Mouse (Mus musculus) midbrain, embryonic 11.5 days (tissue): Measurements from ENCODE around the gene Unc5b. TPM values are rescaled to one million over a fixed set of nuclear protein-coding genes. Genes with fewer than 3 reads are reported as not detected.
"Not testable (repeated sequence)": the region's sequence is repeated elsewhere in the genome, so short reads cannot be mapped to it uniquely, and the experiment has no call there.

Source experiments
- ATAC-seq: fragments of 200-750 bp; cut with Nextera tagmentation; 2 replicates; pipeline ENCODE4 v1.8.0; 2017; ENCODE audit warnings: moderate TSS enrichment, moderate library complexity; ENCODE audit not compliant: low FRiP score
- DNase-seq: peaks from one replicate; pipeline ENCODE4 v3.0.0; 2015; ENCODE audit warnings: low spot score; ENCODE audit errors: missing footprints
- H3K27ac ChIP-seq: fragments of 300-500 bp; sonication (generic); 2 replicates; pipeline ENCODE4 v1.5.1; 2014; ENCODE audit warnings: low read depth, low read length
- H3K27me3 ChIP-seq: fragments of 300-500 bp; sonication (generic); 2 replicates; pipeline ENCODE4 v1.6.1; 2014; ENCODE audit warnings: mild to moderate bottlenecking, low read length, moderate library complexity, mixed read lengths; ENCODE audit not compliant: control insufficient read depth, insufficient read depth
- H3K36me3 ChIP-seq: fragments of 300-500 bp; sonication (generic); 2 replicates; pipeline ENCODE4 v1.6.1; 2014; ENCODE audit warnings: mild to moderate bottlenecking, low read length, moderate library complexity, mixed read lengths; ENCODE audit not compliant: control insufficient read depth, insufficient read depth
- H3K4me1 ChIP-seq: fragments of 300-500 bp; sonication (generic); 2 replicates; pipeline ENCODE4 v1.6.1; 2014; ENCODE audit warnings: low read length; ENCODE audit not compliant: control insufficient read depth, insufficient read depth
- H3K4me2 ChIP-seq: fragments of 300-500 bp; sonication (generic); 2 replicates; pipeline ENCODE4 v1.6.1; 2014; ENCODE audit warnings: mild to moderate bottlenecking, moderate library complexity
- H3K4me3 ChIP-seq: fragments of 300-500 bp; sonication (generic); 2 replicates; pipeline ENCODE4 v1.5.1; 2014; ENCODE audit warnings: low read depth, low read length
- H3K9ac ChIP-seq: fragments of 300-500 bp; sonication (generic); 2 replicates; pipeline ENCODE4 v1.6.1; 2014; ENCODE audit warnings: low read length
- H3K9me3 ChIP-seq: fragments of 300-500 bp; sonication (generic); 2 replicates; pipeline ENCODE4 v1.6.1; 2016; ENCODE audit warnings: low read length; ENCODE audit not compliant: control insufficient read depth
- WGBS: fragments of 180-500 bp; shearing (Covaris S2); extraction: QIAGEN DNeasy Blood & Tissue Kit; methylation state at CpG from one replicate; pipeline ENCODE4 v1.1.7; 2014; 5-methylcytosine and 5-hydroxymethylcytosine counted together
- polyA plus RNA-seq: library from polyadenylated mRNA; unstranded; fragments of >200 nt; fragmentation: Nextera tagmentation; extraction: Ambion mirVana; gene quantifications from 2 replicates; pipeline ENCODE4 v1.2.1, GENCODE M21; 2014

The Unc5b gene
- polyA plus RNA-seq, 1 experiment from 2014 or later = 3.5 TPM

DNA sequence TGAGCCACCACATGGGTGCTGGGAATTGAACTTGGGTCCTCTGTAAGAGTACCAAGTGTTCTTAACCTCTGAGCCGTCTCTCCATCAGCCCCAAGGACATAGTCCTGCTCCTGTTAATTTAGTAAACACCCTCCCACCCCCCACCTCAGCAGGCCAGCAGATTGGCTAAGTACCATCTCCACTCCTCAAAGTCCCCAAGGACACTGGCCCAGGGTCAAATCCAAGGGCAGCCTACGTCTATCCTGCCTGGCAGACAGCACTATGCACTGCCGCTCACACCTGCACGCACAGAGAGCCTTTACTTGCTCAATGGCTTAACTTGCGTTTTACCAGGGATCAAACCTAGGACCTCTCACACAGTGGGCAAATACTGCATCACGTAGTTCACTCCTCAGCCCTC, 88.4 kb downstream of the Unc5b start:
- Histone ChIP-seq H3K4me1 (no peaks in the 10 kb centered on the region), H3K36me3 (no peaks in the 10 kb centered on the region), H3K4me3 (no peak overlapping the region), H3K4me2 (no peak overlapping the region), H3K27me3 (no peaks in the 10 kb centered on the region), H3K9me3 (no peaks in the 10 kb centered on the region), H3K27ac (no peak overlapping the region), H3K9ac (no peak overlapping the region)
- 80% methylated on average over 6 of the region's 6 CpGs for WGBS
- ATAC-seq (no peak), DNase-seq (no peak)

GRCm38 (mm10) chr10:60742296-60742695, 89.1 kb downstream of the Unc5b start:
- H3K27ac ChIP-seq, H3K4me1 ChIP-seq, H3K36me3 ChIP-seq, H3K4me3 ChIP-seq, DNase-seq, ATAC-seq, H3K9ac ChIP-seq, H3K4me2 ChIP-seq, H3K27me3 ChIP-seq, H3K9me3 ChIP-seq: not testable (repeated sequence)
- 70% methylated on average over 1 of the region's 1 CpGs for WGBS

GRCm38 (mm10) chr10:60741435-60741834, 89.9 kb downstream of the Unc5b start:
- H3K9me3 ChIP-seq = no peaks in the 10 kb centered on the region
- H3K4me3 ChIP-seq = no peak overlapping the region
- WGBS = 78% methylated on average over 7 of the region's 7 CpGs
- no peaks in the 10 kb centered on the region for H3K4me1 ChIP-seq
- ATAC-seq = no peak
- H3K27ac ChIP-seq = no peak overlapping the region
- H3K27me3 ChIP-seq = no peaks in the 10 kb centered on the region
- H3K36me3 ChIP-seq = no peaks in the 10 kb centered on the region
- no peak overlapping the region for H3K9ac ChIP-seq
- no peak for DNase-seq
- H3K4me2 ChIP-seq = no peak overlapping the region

- H3K36me3 ChIP-seq = no peaks in the 10 kb centered on the region
- no peak overlapping the region for H3K4me3 ChIP-seq
- no peak for DNase-seq
- H3K4me1 ChIP-seq = no peaks in the 10 kb centered on the region
- no peak for ATAC-seq
- 92% methylated on average over 4 of the region's 4 CpGs for WGBS
- no peaks in the 10 kb centered on the region for H3K9me3 ChIP-seq
- H3K4me2 ChIP-seq = no peak overlapping the region
- no peaks in the 10 kb centered on the region for H3K27me3 ChIP-seq
- no peak overlapping the region for H3K27ac ChIP-seq
- H3K9ac ChIP-seq = no peak overlapping the region
Measured at GRCm38 (mm10) chr10:60739619-60740363, 91.6 kb downstream of the Unc5b start.

GRCm38 (mm10) chr10:60737886-60738640, 93.3 kb downstream of the Unc5b start:
- DNase-seq (no peak), ATAC-seq (no peak)
- Histone ChIP-seq H3K9ac (no peak overlapping the region), H3K27me3 (peaks cover 5% of the 10 kb centered on the region; the same call in 1 of the 2 replicates), H3K4me3 (no peak overlapping the region), H3K9me3 (no peaks in the 10 kb centered on the region), H3K36me3 (no peaks in the 10 kb centered on the region), H3K4me2 (no peak overlapping the region), H3K27ac (no peak overlapping the region), H3K4me1 (no peaks in the 10 kb centered on the region)
- 85% methylated on average over 7 of the region's 9 CpGs for WGBS

GRCm38 (mm10) chr10:60737169-60737728, 94.1 kb downstream of the Unc5b start:
- Histone ChIP-seq H3K27ac (no peak overlapping the region), H3K36me3 (no peaks in the 10 kb centered on the region), H3K9ac (no peak overlapping the region), H3K9me3 (no peaks in the 10 kb centered on the region), H3K27me3 (peaks cover 5% of the 10 kb centered on the region; the same call in 1 of the 2 replicates), H3K4me3 (no peak overlapping the region), H3K4me2 (no peak overlapping the region), H3K4me1 (peaks cover 2% of the 10 kb centered on the region)
- WGBS = 69% methylated on average over 11 of the region's 11 CpGs
- no peak for DNase-seq
- ATAC-seq = no peak

- Histone ChIP-seq H3K4me3 (no peak overlapping the region), H3K4me2 (no peak overlapping the region), H3K4me1 (peaks cover 13% of the 10 kb centered on the region), H3K27me3 (peaks cover 8% of the 10 kb centered on the region; the same call in 1 of the 2 replicates), H3K9me3 (no peaks in the 10 kb centered on the region), H3K9ac (no peak overlapping the region), H3K27ac (no peak overlapping the region), H3K36me3 (no peaks in the 10 kb centered on the region)
- WGBS = 100% methylated on average over 1 of the region's 1 CpGs
- DNase-seq (no peak), ATAC-seq (no peak)
Measured at GRCm38 (mm10) chr10:60735737-60736136, 95.6 kb downstream of the Unc5b start.

- no peak for DNase-seq
- 89% methylated on average over 8 of the region's 8 CpGs for WGBS
- Histone ChIP-seq H3K27me3 (peaks cover 10% of the 10 kb centered on the region; the same call in 1 of the 2 replicates), H3K4me1 (peaks cover 13% of the 10 kb centered on the region), H3K4me3 (no peak overlapping the region), H3K36me3 (no peaks in the 10 kb centered on the region), H3K27ac (no peak overlapping the region), H3K9ac (no peak overlapping the region), H3K9me3 (no peaks in the 10 kb centered on the region), H3K4me2 (no peak overlapping the region)
- ATAC-seq = no peak
Measured at GRCm38 (mm10) chr10:60733471-60733870, 97.9 kb downstream of the Unc5b start.

DNA sequence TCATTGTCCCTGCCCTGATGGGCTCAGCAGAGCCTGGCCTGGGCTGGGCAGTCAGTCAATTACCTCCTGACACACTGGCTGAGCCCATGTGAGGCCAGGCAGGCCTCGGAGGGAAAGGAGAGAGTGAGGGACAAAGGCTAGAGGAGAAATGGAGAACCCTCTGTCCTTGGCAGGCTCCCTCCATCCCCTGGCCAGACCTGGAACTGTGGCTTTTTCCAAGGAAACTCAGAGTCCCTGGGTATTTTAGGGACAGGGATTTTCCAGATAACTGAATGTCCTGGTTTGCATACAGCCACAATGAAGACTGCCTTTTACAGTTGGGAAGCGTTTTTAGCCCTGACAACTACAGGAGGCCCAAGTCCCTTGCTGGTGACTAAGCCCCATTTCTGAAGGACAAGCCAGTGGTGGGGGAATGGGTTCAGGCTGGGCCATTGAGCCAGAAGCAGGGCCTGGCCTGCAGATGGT, 99.0 kb downstream of the Unc5b start:
- Histone ChIP-seq H3K27me3 (peaks cover 10% of the 10 kb centered on the region; the same call in 1 of the 2 replicates), H3K4me1 (peaks cover 13% of the 10 kb centered on the region), H3K36me3 (no peaks in the 10 kb centered on the region), H3K9me3 (no peaks in the 10 kb centered on the region), H3K4me2 (no peak overlapping the region), H3K27ac (peak overlapping the region; percentile 14; the same call in 1 of the 2 replicates), H3K9ac (peak overlapping the region; percentile 16; the same call in 1 of the 2 replicates), H3K4me3 (no peak overlapping the region)
- 33% methylated on average over 2 of the region's 2 CpGs for WGBS
- DNase-seq (no peak), ATAC-seq (no peak)
